Mouse (Mus musculus) midbrain, embryonic 11.5 days (tissue): ENCODE results near the gene Acat2. TPM values are rescaled to one million over a fixed set of nuclear protein-coding genes. Genes with fewer than 3 reads are reported as not detected.
"Not testable (repeated sequence)": the region's sequence is repeated elsewhere in the genome, so short reads cannot be mapped to it uniquely, and the experiment has no call there.

ENCODE experiments used
- ATAC-seq: fragments of 200-750 bp; cut with Nextera tagmentation; 2 replicates; pipeline ENCODE4 v1.8.0; 2017; ENCODE audit warnings: moderate TSS enrichment, moderate library complexity; ENCODE audit not compliant: low FRiP score
- DNase-seq: peaks from one replicate; pipeline ENCODE4 v3.0.0; 2015; ENCODE audit warnings: low spot score; ENCODE audit errors: missing footprints
- H3K27ac ChIP-seq: fragments of 300-500 bp; sonication (generic); 2 replicates; pipeline ENCODE4 v1.5.1; 2014; ENCODE audit warnings: low read depth, low read length
- H3K27me3 ChIP-seq: fragments of 300-500 bp; sonication (generic); 2 replicates; pipeline ENCODE4 v1.6.1; 2014; ENCODE audit warnings: mild to moderate bottlenecking, low read length, moderate library complexity, mixed read lengths; ENCODE audit not compliant: control insufficient read depth, insufficient read depth
- H3K36me3 ChIP-seq: fragments of 300-500 bp; sonication (generic); 2 replicates; pipeline ENCODE4 v1.6.1; 2014; ENCODE audit warnings: mild to moderate bottlenecking, low read length, moderate library complexity, mixed read lengths; ENCODE audit not compliant: control insufficient read depth, insufficient read depth
- H3K4me1 ChIP-seq: fragments of 300-500 bp; sonication (generic); 2 replicates; pipeline ENCODE4 v1.6.1; 2014; ENCODE audit warnings: low read length; ENCODE audit not compliant: control insufficient read depth, insufficient read depth
- H3K4me2 ChIP-seq: fragments of 300-500 bp; sonication (generic); 2 replicates; pipeline ENCODE4 v1.6.1; 2014; ENCODE audit warnings: mild to moderate bottlenecking, moderate library complexity
- H3K4me3 ChIP-seq: fragments of 300-500 bp; sonication (generic); 2 replicates; pipeline ENCODE4 v1.5.1; 2014; ENCODE audit warnings: low read depth, low read length
- H3K9ac ChIP-seq: fragments of 300-500 bp; sonication (generic); 2 replicates; pipeline ENCODE4 v1.6.1; 2014; ENCODE audit warnings: low read length
- H3K9me3 ChIP-seq: fragments of 300-500 bp; sonication (generic); 2 replicates; pipeline ENCODE4 v1.6.1; 2016; ENCODE audit warnings: low read length; ENCODE audit not compliant: control insufficient read depth
- WGBS: fragments of 180-500 bp; shearing (Covaris S2); extraction: QIAGEN DNeasy Blood & Tissue Kit; methylation state at CpG from one replicate; pipeline ENCODE4 v1.1.7; 2014; 5-methylcytosine and 5-hydroxymethylcytosine counted together
- polyA plus RNA-seq: library from polyadenylated mRNA; unstranded; fragments of >200 nt; fragmentation: Nextera tagmentation; extraction: Ambion mirVana; gene quantifications from 2 replicates; pipeline ENCODE4 v1.2.1, GENCODE M21; 2014

The Acat2 gene
- polyA plus RNA-seq, 1 experiment from 2014 or later: 373 TPM

DNA sequence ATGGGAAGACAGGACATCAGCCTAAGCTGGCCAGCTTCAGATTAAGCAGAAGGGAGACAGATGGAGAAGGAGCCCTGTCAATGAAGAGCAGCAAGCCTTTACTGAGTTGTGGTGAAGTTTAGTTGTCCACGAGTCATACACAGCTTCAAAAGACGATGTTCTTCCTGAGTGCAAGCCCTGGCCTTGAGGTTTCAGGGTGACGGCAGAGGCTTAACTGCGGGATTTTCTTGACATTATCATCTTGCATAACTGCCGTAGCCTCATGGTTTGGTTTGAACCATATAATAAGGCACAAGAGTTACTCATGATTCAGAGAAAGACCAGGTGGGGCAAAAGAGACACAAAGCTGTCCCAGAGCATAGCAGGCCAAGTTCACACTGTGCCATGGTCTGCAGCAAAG, 37.3 kb upstream of the Acat2 start:
- ATAC-seq: no peak
- WGBS: 90% methylated on average over 5 of the region's 5 CpGs
- H3K36me3 ChIP-seq: no peaks in the 10 kb centered on the region

DNA sequence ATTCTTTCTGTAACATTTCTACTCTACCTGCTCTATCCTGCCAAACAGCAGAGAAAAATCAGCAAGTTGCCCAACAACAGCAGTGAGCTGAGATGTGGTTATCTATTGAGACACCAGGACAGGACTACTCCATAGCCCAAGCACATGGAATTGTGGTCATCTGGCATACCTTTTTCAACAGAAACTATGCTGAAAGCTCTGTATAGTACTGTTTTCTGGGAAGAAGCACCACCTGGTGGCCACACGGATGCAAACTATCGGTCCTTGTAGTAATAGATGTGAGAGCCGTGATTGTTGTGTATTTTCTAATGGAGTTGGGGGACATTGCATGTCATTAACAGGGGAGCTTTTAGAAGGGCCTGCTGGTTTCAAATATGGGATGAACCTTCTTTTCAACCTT, 35.8 kb upstream of the Acat2 start:
- no peak overlapping the region for H3K27ac ChIP-seq
- H3K27me3 ChIP-seq: no peaks in the 10 kb centered on the region
- no peaks in the 10 kb centered on the region for H3K9me3 ChIP-seq
- DNase-seq (peak; percentile 85), ATAC-seq (no peak)
- H3K4me1 ChIP-seq: peaks cover 2% of the 10 kb centered on the region; the same call in 1 of the 2 replicates
- H3K9ac ChIP-seq: no peak overlapping the region
- no peak overlapping the region for H3K4me3 ChIP-seq
- H3K4me2 ChIP-seq: no peak overlapping the region
- H3K36me3 ChIP-seq: no peaks in the 10 kb centered on the region
- 25% methylated on average over 3 of the region's 3 CpGs for WGBS

More for the DNA sequence above, 37.3 kb upstream of the Acat2 start:
- Histone ChIP-seq H3K4me3 (no peak overlapping the region), H3K4me1 (peaks cover 2% of the 10 kb centered on the region; the same call in 1 of the 2 replicates), H3K4me2 (no peak overlapping the region), H3K9me3 (no peaks in the 10 kb centered on the region), H3K27me3 (no peaks in the 10 kb centered on the region), H3K27ac (no peak overlapping the region), H3K9ac (no peak overlapping the region)
- no peak for DNase-seq

GRCm38 (mm10) chr17:12994069-12994468, 33.5 kb upstream of the Acat2 start, which contains the start of gene Wtap:
Gene Wtap (minus strand): TSS chr17:12994169.
- H3K4me2 ChIP-seq: peak within 1 kb of the TSS; percentile 45
- 81% methylated on average over 1 of the region's 1 CpGs for WGBS
- H3K27ac ChIP-seq: peak within 1 kb of the TSS; percentile 95
- peak within 1 kb of the TSS; percentile 94 for H3K9ac ChIP-seq
- peak within 1 kb of the TSS; percentile 74 for H3K4me3 ChIP-seq
- no peaks in the 10 kb centered on the region for H3K27me3 ChIP-seq
- H3K36me3 ChIP-seq: no peaks in the 10 kb centered on the region
- no peak for ATAC-seq
- peaks cover 5% of the 10 kb centered on the region; the same call in 1 of the 2 replicates for H3K4me1 ChIP-seq
- no peak for DNase-seq
- no peaks in the 10 kb centered on the region for H3K9me3 ChIP-seq

- Histone ChIP-seq H3K9me3 (no peaks in the 10 kb centered on the region), H3K4me2 (peak overlapping the region; percentile 61), H3K27ac (peak overlapping the region; percentile 95), H3K4me3 (peak overlapping the region; percentile 74), H3K9ac (peak overlapping the region; percentile 94), H3K4me1 (peaks cover 5% of the 10 kb centered on the region; the same call in 1 of the 2 replicates), H3K27me3 (no peaks in the 10 kb centered on the region), H3K36me3 (no peaks in the 10 kb centered on the region)
- peak; percentile 92 for ATAC-seq
- peak; percentile 98 for DNase-seq
- WGBS: under 1% methylated on average over 51 of the region's 51 CpGs
Observed at GRCm38 (mm10) chr17:12992470-12992991, 32.0 kb upstream of the Acat2 start.

- ATAC-seq (peak; percentile 95), DNase-seq (peak; percentile 97)
- Histone ChIP-seq H3K27me3 (no peaks in the 10 kb centered on the region), H3K4me3 (peak overlapping the region; percentile 74), H3K9ac (peak overlapping the region; percentile 94), H3K36me3 (no peaks in the 10 kb centered on the region), H3K4me1 (peaks cover 5% of the 10 kb centered on the region; the same call in 1 of the 2 replicates), H3K9me3 (no peaks in the 10 kb centered on the region), H3K4me2 (peak overlapping the region; percentile 61), H3K27ac (peak overlapping the region; percentile 95)
- WGBS: under 1% methylated on average over 72 of the region's 84 CpGs
Observed at GRCm38 (mm10) chr17:12991635-12992358, 31.2 kb upstream of the Acat2 start.

GRCm38 (mm10) chr17:12991194-12991634, 30.7 kb upstream of the Acat2 start:
- H3K4me1 ChIP-seq: peaks cover 5% of the 10 kb centered on the region; the same call in 1 of the 2 replicates
- DNase-seq: no peak
- peak overlapping the region; percentile 94 for H3K9ac ChIP-seq
- H3K4me3 ChIP-seq: peak overlapping the region; percentile 74
- WGBS: 4% methylated on average over 12 of the region's 12 CpGs
- no peaks in the 10 kb centered on the region for H3K27me3 ChIP-seq
- no peak for ATAC-seq
- no peaks in the 10 kb centered on the region for H3K36me3 ChIP-seq
- H3K4me2 ChIP-seq: peak overlapping the region; percentile 61
- peak overlapping the region; percentile 95; the same call in 1 of the 2 replicates for H3K27ac ChIP-seq
- H3K9me3 ChIP-seq: no peaks in the 10 kb centered on the region

DNA sequence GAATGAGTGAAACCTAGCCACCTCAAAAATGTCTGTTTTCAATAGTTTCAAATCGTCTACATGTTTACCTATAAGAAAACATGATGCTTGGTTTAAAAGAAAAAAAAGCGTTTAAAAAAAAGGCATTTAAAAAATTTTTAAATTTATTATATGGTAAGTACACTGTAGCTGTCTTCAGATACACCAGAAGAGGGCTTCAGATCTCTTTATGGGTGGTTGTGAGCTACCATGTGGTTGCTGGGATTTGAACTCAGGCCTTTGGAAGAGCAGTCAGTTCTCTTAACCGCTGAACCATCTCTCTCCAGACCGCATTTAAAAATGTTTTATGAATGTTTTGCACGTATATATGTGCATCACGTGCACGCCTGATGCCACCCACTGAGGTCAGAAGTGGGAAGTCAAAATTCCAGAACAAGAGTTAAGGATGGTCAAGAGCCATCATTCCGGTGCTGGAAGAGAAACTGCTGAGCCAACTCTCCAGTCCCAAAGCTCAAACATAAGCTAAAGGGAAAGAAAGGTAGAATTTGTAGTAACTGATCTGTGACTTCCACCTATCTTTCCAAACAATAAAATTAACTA, 30.1 kb upstream of the Acat2 start:
- Histone ChIP-seq H3K4me3 (peak overlapping the region; percentile 74), H3K9ac (peak overlapping the region; percentile 94), H3K9me3 (no peaks in the 10 kb centered on the region), H3K4me1 (peaks cover 5% of the 10 kb centered on the region; the same call in 1 of the 2 replicates), H3K27ac (no peak overlapping the region), H3K27me3 (no peaks in the 10 kb centered on the region), H3K36me3 (no peaks in the 10 kb centered on the region), H3K4me2 (peak overlapping the region; percentile 61)
- DNase-seq (no peak), ATAC-seq (no peak)
- 69% methylated on average over 8 of the region's 8 CpGs for WGBS

DNA sequence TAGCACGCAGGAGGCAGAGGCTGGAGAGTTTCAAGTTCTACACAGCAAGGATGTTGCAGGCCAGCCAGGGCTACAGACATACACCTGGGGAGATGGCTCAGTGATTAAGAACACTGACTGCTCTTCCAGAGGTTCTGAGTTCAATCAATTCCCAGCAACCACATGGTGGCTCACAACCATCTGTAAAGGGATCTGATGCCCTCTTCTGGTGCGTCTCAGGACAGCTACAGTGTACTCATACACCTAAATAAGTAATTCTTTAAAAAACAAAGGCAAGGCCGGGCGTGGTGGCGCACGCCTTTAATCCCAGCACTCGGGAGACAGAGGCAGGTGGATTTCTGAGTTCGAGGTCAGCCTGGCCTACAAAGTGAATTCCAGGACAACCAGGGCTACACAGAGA, 27.5 kb upstream of the Acat2 start:
- ATAC-seq, H3K4me2 ChIP-seq, H3K4me3 ChIP-seq, H3K27me3 ChIP-seq, H3K27ac ChIP-seq, H3K9ac ChIP-seq, H3K9me3 ChIP-seq, H3K36me3 ChIP-seq, H3K4me1 ChIP-seq: not testable (repeated sequence)
- 97% methylated on average over 8 of the region's 8 CpGs for WGBS
- DNase-seq: peak; percentile 44

DNA sequence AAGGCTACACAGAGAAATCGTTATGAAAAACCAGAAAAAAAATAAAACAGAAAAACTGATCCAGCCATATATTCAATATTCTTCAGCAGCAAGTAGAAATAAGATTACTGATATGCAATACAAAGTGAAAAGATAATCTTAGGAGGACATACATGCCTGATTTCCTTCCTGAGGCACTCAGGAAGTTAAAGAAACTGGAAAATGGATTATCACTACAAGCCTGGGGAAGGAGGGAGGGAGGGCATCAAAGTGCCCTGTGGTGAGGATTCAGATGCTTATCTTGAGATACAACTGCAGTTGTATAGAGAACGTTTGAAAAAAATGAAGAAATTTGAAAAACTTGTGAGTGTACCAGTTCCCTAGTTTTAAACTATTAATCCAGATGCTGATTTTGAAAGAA, 23.4 kb upstream of the Acat2 start:
- Histone ChIP-seq H3K9me3 (no peaks in the 10 kb centered on the region), H3K27me3 (no peaks in the 10 kb centered on the region), H3K27ac (no peak overlapping the region), H3K4me2 (no peak overlapping the region), H3K4me1 (no peaks in the 10 kb centered on the region), H3K9ac (no peak overlapping the region), H3K36me3 (peaks cover 17% of the 10 kb centered on the region; the same call in 1 of the 2 replicates), H3K4me3 (no peak overlapping the region)
- 88% methylated on average over 2 of the region's 2 CpGs for WGBS
- DNase-seq (peak; percentile 33), ATAC-seq (no peak)
